Mouse (Mus musculus): Measurements from ENCODE around the gene Fxyd7. TPM values are rescaled to one million over a fixed set of nuclear protein-coding genes. Genes with fewer than 3 reads are reported as not detected.

The Fxyd7 gene
- polyA plus RNA-seq, 1 experiment from 2014 or later, result 5.3 TPM

- no peaks in the 10 kb centered on the region for H3K36me3 ChIP-seq
- ATAC-seq (ENCODE audit: borderline replicate concordance, extremely low read depth, low FRiP score, low TSS enrichment), result no peak
- H3K4me3 ChIP-seq, result no peak overlapping the region
- no peak overlapping the region for H3K9ac ChIP-seq
- H3K9me3 ChIP-seq, result no peaks in the 10 kb centered on the region
- 58% methylated on average over 7 of the region's 7 CpGs for WGBS
- H3K4me1 ChIP-seq, result peaks cover 30% of the 10 kb centered on the region
- no peaks in the 10 kb centered on the region for H3K27me3 ChIP-seq
- H3K27ac ChIP-seq, result peak overlapping the region; percentile 36; the same call in 1 of the 2 replicates
- H3K4me2 ChIP-seq, result no peak overlapping the region
Observed at GRCm38 (mm10) chr7:31074061-31074712, 22.9 kb upstream of the Fxyd7 start.

- ATAC-seq (ENCODE audit: borderline replicate concordance, extremely low read depth, low FRiP score, low TSS enrichment), result no peak
- Histone ChIP-seq H3K4me1 (peaks cover 30% of the 10 kb centered on the region), H3K4me3 (no peak overlapping the region), H3K9me3 (no peaks in the 10 kb centered on the region), H3K36me3 (no peaks in the 10 kb centered on the region), H3K27ac (peak overlapping the region; percentile 36; the same call in 1 of the 2 replicates), H3K9ac (no peak overlapping the region), H3K4me2 (no peak overlapping the region), H3K27me3 (no peaks in the 10 kb centered on the region)
Observed at GRCm38 (mm10) chr7:31073546-31073945, 22.3 kb upstream of the Fxyd7 start.

GRCm38 (mm10) chr7:31072326-31072725 is 21.1 kb upstream of the Fxyd7 start:
- Histone ChIP-seq H3K4me1 (peaks cover 36% of the 10 kb centered on the region), H3K27ac (no peak overlapping the region), H3K27me3 (no peaks in the 10 kb centered on the region), H3K9me3 (no peaks in the 10 kb centered on the region), H3K4me3 (no peak overlapping the region), H3K4me2 (no peak overlapping the region), H3K9ac (no peak overlapping the region), H3K36me3 (no peaks in the 10 kb centered on the region)
- no peak for ATAC-seq (ENCODE audit: borderline replicate concordance, extremely low read depth, low FRiP score, low TSS enrichment)
- 43% methylated on average over 9 of the region's 9 CpGs for WGBS

- Histone ChIP-seq H3K4me3 (no peak overlapping the region), H3K9me3 (no peaks in the 10 kb centered on the region), H3K9ac (no peak overlapping the region), H3K4me1 (peaks cover 28% of the 10 kb centered on the region), H3K27ac (no peak overlapping the region), H3K27me3 (no peaks in the 10 kb centered on the region), H3K4me2 (no peak overlapping the region), H3K36me3 (no peaks in the 10 kb centered on the region)
- ATAC-seq (ENCODE audit: borderline replicate concordance, extremely low read depth, low FRiP score, low TSS enrichment), result no peak
- WGBS, result 73% methylated on average over 6 of the region's 6 CpGs
Observed at GRCm38 (mm10) chr7:31070324-31070723, 19.1 kb upstream of the Fxyd7 start.

GRCm38 (mm10) chr7:31069491-31069890 is 18.2 kb upstream of the Fxyd7 start:
- no peaks in the 10 kb centered on the region for H3K36me3 ChIP-seq
- no peaks in the 10 kb centered on the region for H3K27me3 ChIP-seq
- no peak overlapping the region for H3K27ac ChIP-seq
- peaks cover 28% of the 10 kb centered on the region for H3K4me1 ChIP-seq
- 80% methylated on average over 14 of the region's 14 CpGs for WGBS
- no peak for ATAC-seq (ENCODE audit: borderline replicate concordance, extremely low read depth, low FRiP score, low TSS enrichment)
- no peaks in the 10 kb centered on the region for H3K9me3 ChIP-seq
- no peak overlapping the region for H3K9ac ChIP-seq
- no peak overlapping the region for H3K4me2 ChIP-seq
- H3K4me3 ChIP-seq, result no peak overlapping the region

- H3K36me3 ChIP-seq, result no peaks in the 10 kb centered on the region
- no peak overlapping the region for H3K4me2 ChIP-seq
- peaks cover 16% of the 10 kb centered on the region for H3K4me1 ChIP-seq
- no peaks in the 10 kb centered on the region for H3K27me3 ChIP-seq
- ATAC-seq (ENCODE audit: borderline replicate concordance, extremely low read depth, low FRiP score, low TSS enrichment), result peak; percentile 44; the same call in 1 of the 2 replicates
- no peak overlapping the region for H3K9ac ChIP-seq
- WGBS, result 34% methylated on average over 5 of the region's 5 CpGs
- H3K9me3 ChIP-seq, result no peaks in the 10 kb centered on the region
- H3K27ac ChIP-seq, result 0 out of 2 replicates have a peak overlapping the region, but pooled peaks have one; percentile 6
- H3K4me3 ChIP-seq, result no peak overlapping the region
Observed at GRCm38 (mm10) chr7:31067836-31068235, 16.6 kb upstream of the Fxyd7 start.

GRCm38 (mm10) chr7:31063074-31063560 is 11.8 kb upstream of the Fxyd7 start:
- WGBS, result 83% methylated on average over 12 of the region's 12 CpGs
- ATAC-seq (ENCODE audit: borderline replicate concordance, extremely low read depth, low FRiP score, low TSS enrichment), result no peak
- H3K27ac ChIP-seq, result no peak overlapping the region
- H3K9me3 ChIP-seq, result no peaks in the 10 kb centered on the region
- H3K4me1 ChIP-seq, result peaks cover 10% of the 10 kb centered on the region
- no peak overlapping the region for H3K4me3 ChIP-seq
- no peaks in the 10 kb centered on the region for H3K36me3 ChIP-seq
- H3K27me3 ChIP-seq, result no peaks in the 10 kb centered on the region
- H3K4me2 ChIP-seq, result no peak overlapping the region
- H3K9ac ChIP-seq, result no peak overlapping the region

- no peak overlapping the region for H3K9ac ChIP-seq
- no peaks in the 10 kb centered on the region for H3K9me3 ChIP-seq
- no peak for ATAC-seq (ENCODE audit: borderline replicate concordance, extremely low read depth, low FRiP score, low TSS enrichment)
- peaks cover 6% of the 10 kb centered on the region; the same call in 1 of the 2 replicates for H3K4me1 ChIP-seq
- no peak overlapping the region for H3K27ac ChIP-seq
- no peaks in the 10 kb centered on the region for H3K27me3 ChIP-seq
- H3K4me2 ChIP-seq, result no peak overlapping the region
- H3K36me3 ChIP-seq, result no peaks in the 10 kb centered on the region
- 84% methylated on average over 7 of the region's 7 CpGs for WGBS
- H3K4me3 ChIP-seq, result no peak overlapping the region
Observed at GRCm38 (mm10) chr7:31060621-31061010, 9.3 kb upstream of the Fxyd7 start.

GRCm38 (mm10) chr7:31059919-31060620 is 8.8 kb upstream of the Fxyd7 start:
- 69% methylated on average over 11 of the region's 11 CpGs for WGBS
- Histone ChIP-seq H3K27ac (no peak overlapping the region), H3K27me3 (no peaks in the 10 kb centered on the region), H3K4me3 (no peak overlapping the region), H3K4me1 (peaks cover 11% of the 10 kb centered on the region), H3K4me2 (no peak overlapping the region), H3K9me3 (no peaks in the 10 kb centered on the region), H3K36me3 (no peaks in the 10 kb centered on the region), H3K9ac (no peak overlapping the region)
- ATAC-seq (ENCODE audit: borderline replicate concordance, extremely low read depth, low FRiP score, low TSS enrichment), result no peak

GRCm38 (mm10) chr7:31059108-31059507 is 7.8 kb upstream of the Fxyd7 start, which contains the start of gene Lgi4:
Gene Lgi4, plus strand, starts transcription at chr7:31059342.
- H3K36me3 ChIP-seq, result no peaks in the 10 kb centered on the region
- no peak within 1 kb of the TSS for H3K27ac ChIP-seq
- peak; percentile 44; the same call in 1 of the 2 replicates for ATAC-seq (ENCODE audit: borderline replicate concordance, extremely low read depth, low FRiP score, low TSS enrichment)
- 0 out of 2 replicates have a peak, but pooled peaks cover 2% of the 10 kb centered on the region for H3K27me3 ChIP-seq
- no peak within 1 kb of the TSS for H3K4me2 ChIP-seq
- no peak within 1 kb of the TSS for H3K9ac ChIP-seq
- no peaks in the 10 kb centered on the region for H3K9me3 ChIP-seq
- WGBS, result 8% methylated on average over 2 of the region's 2 CpGs
- H3K4me1 ChIP-seq, result peaks cover 21% of the 10 kb centered on the region
- H3K4me3 ChIP-seq, result no peak within 1 kb of the TSS

- Histone ChIP-seq H3K27me3 (peaks cover 10% of the 10 kb centered on the region), H3K4me2 (no peak overlapping the region), H3K27ac (no peak overlapping the region), H3K4me3 (no peak overlapping the region), H3K4me1 (peaks cover 28% of the 10 kb centered on the region), H3K36me3 (no peaks in the 10 kb centered on the region), H3K9me3 (no peaks in the 10 kb centered on the region), H3K9ac (no peak overlapping the region)
- no peak for ATAC-seq (ENCODE audit: borderline replicate concordance, extremely low read depth, low FRiP score, low TSS enrichment)
- WGBS, result 79% methylated on average over 6 of the region's 6 CpGs
Observed at GRCm38 (mm10) chr7:31058211-31058610, 6.9 kb upstream of the Fxyd7 start.

GRCm38 (mm10) chr7:31057730-31058129 is 6.5 kb upstream of the Fxyd7 start:
- H3K4me1 ChIP-seq, result peaks cover 33% of the 10 kb centered on the region
- no peaks in the 10 kb centered on the region for H3K36me3 ChIP-seq
- H3K27me3 ChIP-seq, result peaks cover 15% of the 10 kb centered on the region
- H3K4me2 ChIP-seq, result no peak overlapping the region
- no peak overlapping the region for H3K4me3 ChIP-seq
- no peak overlapping the region for H3K27ac ChIP-seq
- 65% methylated on average over 5 of the region's 5 CpGs for WGBS
- no peak overlapping the region for H3K9ac ChIP-seq
- no peaks in the 10 kb centered on the region for H3K9me3 ChIP-seq
- no peak for ATAC-seq (ENCODE audit: borderline replicate concordance, extremely low read depth, low FRiP score, low TSS enrichment)
